Mouse (Mus musculus): ENCODE measurements around the gene Bdkrb2.

DNA sequence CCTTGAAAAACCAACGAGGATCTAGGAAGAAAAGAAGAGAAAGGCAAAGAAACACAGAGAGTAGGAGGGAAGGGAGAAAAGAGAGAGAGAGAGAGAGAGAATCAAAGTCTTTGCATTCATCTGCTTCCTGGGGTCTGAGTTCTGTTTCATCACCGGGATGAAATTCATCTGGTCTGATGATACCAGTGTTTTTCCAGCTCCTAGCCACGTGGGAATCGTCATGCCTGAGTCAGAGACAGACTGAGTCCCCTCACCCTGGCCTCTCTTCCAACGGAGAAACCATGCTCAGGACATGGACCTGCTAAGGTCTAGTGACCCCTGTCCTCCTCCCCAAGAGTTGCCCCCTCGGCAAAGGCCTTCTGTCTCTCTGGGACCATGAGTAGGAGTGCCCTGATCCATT, 16.5 kb upstream of the Bdkrb2 start:
- TF ChIP-seq CTCF (IDR thresholded peaks at IDR 0.05; ENCODE audit: low read depth, low read length) = no peak
- no peak for TF ChIP-seq POLR2A (IDR thresholded peaks at IDR 0.05; ENCODE audit: extremely low read depth, insufficient read depth, low read length)

All from liver, adult 2 months (tissue).